Mouse (Mus musculus) testis, adult 2 months (tissue): Measurements from ENCODE around the gene Tomm40. TPM values are rescaled to one million over a fixed set of nuclear protein-coding genes. Genes with fewer than 3 reads are reported as not detected.

Experiments used
- H3K27ac ChIP-seq: fragments of 200-500 bp; 2 replicates; pipeline ENCODE4 v1.5.1; 2012; ENCODE audit warnings: low read depth, low read length; ENCODE audit not compliant: control insufficient read depth, insufficient read depth
- H3K27me3 ChIP-seq: fragments of 200-500 bp; 2 replicates; pipeline ENCODE4 v1.6.1; 2012; ENCODE audit warnings: mild to moderate bottlenecking, low read length, moderate library complexity; ENCODE audit not compliant: control insufficient read depth, insufficient read depth
- H3K36me3 ChIP-seq: fragments of 200-500 bp; 2 replicates; pipeline ENCODE4 v1.6.1; 2012; ENCODE audit warnings: mild to moderate bottlenecking, low read length; ENCODE audit not compliant: control insufficient read depth, insufficient read depth
- H3K4me1 ChIP-seq: fragments of 200-500 bp; 2 replicates; pipeline ENCODE4 v1.6.1; 2012; ENCODE audit warnings: low read length; ENCODE audit not compliant: control insufficient read depth, insufficient read depth
- H3K4me3 ChIP-seq: fragments of 200-500 bp; 2 replicates; pipeline ENCODE4 v1.5.1; 2012; ENCODE audit warnings: low read depth, mild to moderate bottlenecking, low read length, moderate library complexity, mixed read lengths; ENCODE audit not compliant: control insufficient read depth
- CTCF ChIP-seq: fragments of 200-500 bp; IDR thresholded peaks from 2 replicates; pipeline ENCODE4 v1.5.1; 2012; ENCODE audit warnings: low read depth, mild to moderate bottlenecking, inconsistent platforms, low read length, moderate library complexity; ENCODE audit not compliant: control insufficient read depth, insufficient read depth, insufficient replicate concordance
- POLR2A ChIP-seq: fragments of 200-500 bp; IDR thresholded peaks from 2 replicates; pipeline ENCODE4 v1.6.1; 2012; ENCODE audit warnings: low read depth, mild to moderate bottlenecking, inconsistent platforms, low read length, moderate library complexity; ENCODE audit not compliant: control insufficient read depth
- polyA plus RNA-seq: library from polyadenylated mRNA; depleted of rRNA; stranded (reverse); fragments of >200 nt; gene quantifications from 2 replicates; pipeline ENCODE4 v1.2.3, GENCODE M21; 2012

Tomm40 gene
- polyA plus RNA-seq, 1 experiment = 38.3 TPM

GRCm38 (mm10) chr7:19683771-19684201 lies 31.5 kb downstream of the Tomm40 start:
- H3K27me3 ChIP-seq = no peaks in the 10 kb centered on the region
- no peaks in the 10 kb centered on the region for H3K4me1 ChIP-seq
- no peaks in the 10 kb centered on the region for H3K36me3 ChIP-seq
- TF ChIP-seq POLR2A = no peak
- TF ChIP-seq CTCF = no peak
- H3K4me3 ChIP-seq = no peak overlapping the region
- H3K27ac ChIP-seq = no peak overlapping the region

- H3K27ac ChIP-seq = no peak overlapping the region
- no peak overlapping the region for H3K4me3 ChIP-seq
- no peaks in the 10 kb centered on the region for H3K4me1 ChIP-seq
- no peaks in the 10 kb centered on the region for H3K27me3 ChIP-seq
- no peak for TF ChIP-seq POLR2A
- no peak for TF ChIP-seq CTCF
- H3K36me3 ChIP-seq = no peaks in the 10 kb centered on the region
Measured at GRCm38 (mm10) chr7:19682979-19683378, 32.3 kb downstream of the Tomm40 start.

DNA sequence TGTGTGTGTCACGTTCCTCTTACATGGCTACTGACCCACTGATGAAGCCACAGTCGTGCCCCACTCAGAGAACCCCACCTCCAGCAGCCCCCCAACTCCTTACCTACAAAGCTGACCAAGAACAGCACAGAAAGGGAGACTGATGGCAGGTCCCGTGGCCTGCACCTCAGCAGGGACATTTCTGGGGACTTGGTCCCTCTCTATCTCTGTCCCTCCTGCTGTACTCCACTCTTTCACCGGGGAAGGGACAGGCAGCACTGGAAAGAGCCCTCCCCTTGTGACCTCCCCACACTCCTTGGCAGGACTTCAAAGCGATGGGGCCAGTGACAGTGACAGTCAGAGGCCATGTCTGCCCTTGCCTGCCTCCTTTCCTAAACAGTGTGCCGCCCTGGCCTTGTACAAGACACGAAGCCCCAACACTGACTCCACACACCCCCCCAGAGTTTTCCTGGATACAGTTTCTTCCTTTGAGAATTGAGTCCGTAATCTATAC lies 34.0 kb downstream of the Tomm40 start, which contains the start of the genes Gm44805 and Apoc4:
Gene Gm44805 (minus strand): TSS at position 222 of the 493 bp plus-strand sequence.
Gene Apoc4 (minus strand): TSS at position 278 of the 493 bp plus-strand sequence.
- Histone ChIP-seq H3K27ac (no peak within 1 kb of the TSS), H3K36me3 (no peaks in the 10 kb centered on the region), H3K4me3 (no peak within 1 kb of the TSS), H3K27me3 (no peaks in the 10 kb centered on the region), H3K4me1 (no peaks in the 10 kb centered on the region)
- TF ChIP-seq CTCF = no peak
- no peak for TF ChIP-seq POLR2A

GRCm38 (mm10) chr7:19680702-19681101 lies 34.5 kb downstream of the Tomm40 start:
- no peak overlapping the region for H3K4me3 ChIP-seq
- no peak overlapping the region for H3K27ac ChIP-seq
- H3K36me3 ChIP-seq = no peaks in the 10 kb centered on the region
- no peaks in the 10 kb centered on the region for H3K27me3 ChIP-seq
- TF ChIP-seq CTCF = no peak
- TF ChIP-seq POLR2A = no peak
- H3K4me1 ChIP-seq = no peaks in the 10 kb centered on the region

GRCm38 (mm10) chr7:19678901-19679300 lies 36.3 kb downstream of the Tomm40 start:
- Histone ChIP-seq H3K4me1 (no peaks in the 10 kb centered on the region), H3K36me3 (no peaks in the 10 kb centered on the region), H3K27ac (no peak overlapping the region), H3K4me3 (no peak overlapping the region), H3K27me3 (no peaks in the 10 kb centered on the region)
- no peak for TF ChIP-seq POLR2A
- no peak for TF ChIP-seq CTCF

DNA sequence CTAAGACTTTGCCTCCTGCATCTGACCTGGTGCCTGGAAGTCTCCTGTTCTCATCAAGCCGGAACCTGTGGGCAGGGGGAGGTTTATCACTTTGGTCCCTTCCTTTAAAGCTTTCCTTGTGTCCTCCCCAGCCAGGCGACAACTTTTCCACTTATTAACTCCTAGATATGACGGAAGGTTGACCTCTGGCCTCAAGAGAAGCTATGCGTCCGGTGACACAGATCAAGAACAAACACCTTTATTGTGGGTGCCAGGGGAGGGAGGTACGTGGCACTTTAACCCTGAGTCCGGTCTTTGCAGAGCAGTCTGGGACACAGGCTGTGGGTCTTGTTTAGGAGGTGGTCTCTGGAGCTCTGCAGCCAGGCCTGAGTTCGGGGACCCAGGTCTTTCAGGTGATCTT lies 37.4 kb downstream of the Tomm40 start, which contains the start of gene Apoc2:
Gene Apoc2 (minus strand): TSS at position 70 of the 400 bp plus-strand sequence.
- Histone ChIP-seq H3K4me1 (no peaks in the 10 kb centered on the region), H3K27me3 (no peaks in the 10 kb centered on the region), H3K4me3 (no peak within 1 kb of the TSS), H3K36me3 (no peaks in the 10 kb centered on the region), H3K27ac (no peak within 1 kb of the TSS)
- TF ChIP-seq POLR2A (no peak), CTCF (no peak)

- no peak overlapping the region for H3K4me3 ChIP-seq
- H3K27ac ChIP-seq = no peak overlapping the region
- no peaks in the 10 kb centered on the region for H3K36me3 ChIP-seq
- no peaks in the 10 kb centered on the region for H3K4me1 ChIP-seq
- TF ChIP-seq CTCF = no peak
- TF ChIP-seq POLR2A = no peak
- no peaks in the 10 kb centered on the region for H3K27me3 ChIP-seq
Measured at GRCm38 (mm10) chr7:19676662-19677061, 38.6 kb downstream of the Tomm40 start.
